Mouse (Mus musculus) bone marrow macrophage, adult 2 months (primary cell): ENCODE data around the gene Dock8.

Source experiments
- CTCF ChIP-seq: IDR thresholded peaks from 2 replicates; pipeline ENCODE4 v1.5.1; 2012; ENCODE audit warnings: low read depth, mild to moderate bottlenecking, low read length, moderate library complexity
- POLR2A ChIP-seq: IDR thresholded peaks from 2 replicates; pipeline ENCODE4 v1.6.1; 2012; ENCODE audit warnings: mild to moderate bottlenecking, low read depth, low read length, borderline replicate concordance

DNA sequence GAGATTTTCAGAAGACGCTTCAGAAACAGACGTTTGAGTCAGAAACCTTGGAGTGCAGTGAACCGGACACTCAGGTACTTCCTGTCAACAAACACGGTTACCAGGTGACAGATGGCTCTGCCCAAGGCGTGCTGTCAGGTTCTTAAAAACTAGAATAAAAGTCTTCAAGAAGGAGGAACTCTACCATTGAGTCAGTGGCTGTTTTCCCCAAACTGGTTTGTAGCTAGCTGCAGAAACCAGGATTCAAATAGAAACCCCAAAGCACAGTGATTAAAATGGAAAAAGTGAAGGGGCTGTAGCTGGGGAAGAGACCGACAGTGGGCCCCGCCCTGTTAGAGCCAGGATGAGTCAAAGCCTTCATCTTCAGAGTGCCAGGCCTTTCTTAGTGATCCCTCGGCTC is 78.8 kb downstream of the Dock8 start:
- TF ChIP-seq CTCF (no peak), POLR2A (no peak)
